Mouse (Mus musculus) neural tube, embryonic 10.5 days (tissue): ENCODE data around the gene Zfp951.
A peak's percentile ranks its signal among the peaks of the same experiment; 100 is the strongest.
"Not testable (repeated sequence)": the region's sequence is repeated elsewhere in the genome, so short reads cannot be mapped to it uniquely, and the experiment has no call there.

ENCODE experiments used
- DNase-seq: peaks from one replicate; pipeline ENCODE4 v3.0.0-alpha.2; 2017; ENCODE audit warnings: low spot score; ENCODE audit errors: extremely low spot score

Zfp951 gene

DNA sequence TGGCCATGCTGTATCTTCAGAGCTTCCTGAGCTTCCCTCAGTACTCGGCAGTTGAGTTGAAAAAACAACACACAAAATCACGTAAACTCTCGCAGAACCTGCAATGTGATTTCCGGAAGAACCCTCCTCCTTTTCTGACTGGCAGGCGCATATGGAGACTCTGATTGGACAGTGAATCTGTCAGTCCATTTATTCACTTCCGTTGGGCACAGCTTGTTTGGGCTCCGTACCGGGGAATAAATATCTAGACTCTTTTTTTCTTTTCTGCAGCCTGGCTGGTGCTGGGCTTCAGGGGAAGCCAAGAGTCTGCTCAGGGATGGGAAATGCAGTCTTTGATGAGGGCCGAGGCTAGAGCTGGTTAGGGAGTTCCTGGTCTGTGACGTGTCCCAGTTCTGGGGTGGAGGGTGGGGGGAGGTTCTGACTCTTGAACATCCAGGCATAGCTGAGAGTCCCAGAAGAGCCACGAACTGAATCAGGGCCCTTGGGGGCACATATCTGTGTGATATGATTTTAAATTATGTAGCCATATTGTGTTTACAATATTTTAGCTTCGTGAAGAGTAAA, at the start of gene Zfp951:
Gene Zfp951 (minus strand): TSS at position 109 of the 564 bp plus-strand sequence.
- peak; percentile 15 for DNase-seq

DNA sequence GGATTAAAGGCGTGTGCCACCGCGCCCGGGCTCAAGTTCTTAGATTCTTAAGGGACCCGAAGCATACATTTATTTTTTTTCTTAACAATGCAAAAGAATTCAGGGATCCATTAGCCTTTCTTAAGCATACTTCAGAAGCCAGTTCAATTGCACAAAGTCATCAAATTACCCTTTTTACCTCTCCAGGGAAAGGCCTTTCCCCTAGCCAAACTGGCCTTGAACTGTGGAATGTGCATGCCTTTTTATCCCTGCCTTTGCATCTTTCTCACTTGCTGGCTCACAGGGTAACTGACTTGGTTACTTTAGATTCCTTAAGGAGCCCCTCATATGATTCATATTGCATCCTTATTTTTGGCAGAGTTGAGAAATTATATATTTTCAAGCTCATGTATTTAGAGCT, 46.7 kb upstream of the Zfp951 start:
- not testable (repeated sequence) for DNase-seq

DNA sequence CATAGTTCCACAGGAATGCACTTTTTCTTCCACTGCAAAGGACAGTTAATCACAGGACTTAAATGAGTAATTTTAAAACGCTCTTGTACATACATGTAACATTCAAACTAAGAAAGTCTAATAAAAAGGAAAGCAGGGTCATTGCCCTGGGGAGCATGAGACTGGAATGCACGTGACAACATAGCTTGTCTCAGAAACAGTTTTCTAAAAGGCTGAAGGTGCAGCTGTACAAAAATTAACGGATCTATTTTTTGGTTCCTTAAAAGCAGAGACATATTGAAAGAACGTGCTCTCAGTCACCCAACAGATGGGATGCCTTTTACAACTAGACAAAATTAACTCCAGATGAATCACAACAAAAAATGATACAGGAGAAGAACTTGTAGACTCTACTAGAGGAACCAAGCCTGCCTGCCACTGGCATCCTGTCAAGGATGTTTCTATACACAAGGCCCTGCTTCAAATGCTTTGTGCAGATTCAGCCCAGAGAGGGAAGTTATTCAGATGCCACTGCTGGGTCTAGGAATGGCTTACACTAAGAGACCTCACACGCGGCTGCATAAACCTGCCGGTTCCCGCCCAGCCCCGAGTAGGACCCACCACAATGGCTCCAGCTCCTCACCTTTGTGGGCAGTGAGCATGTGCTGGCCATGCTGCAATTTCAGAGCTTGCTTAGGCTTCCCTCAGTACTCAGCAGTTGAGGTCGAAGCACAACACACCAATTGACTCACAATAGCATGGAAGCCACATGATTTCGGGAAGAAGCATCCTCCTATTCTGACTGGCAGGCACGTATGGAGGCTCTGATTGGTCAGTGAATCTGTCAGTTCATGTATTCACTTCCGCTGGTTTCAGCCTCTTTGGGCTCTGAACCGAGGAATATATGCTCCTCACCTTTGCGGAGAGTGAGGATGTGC, 567 bp downstream of the Zfp951 start:
- DNase-seq, result not testable (repeated sequence)

DNA sequence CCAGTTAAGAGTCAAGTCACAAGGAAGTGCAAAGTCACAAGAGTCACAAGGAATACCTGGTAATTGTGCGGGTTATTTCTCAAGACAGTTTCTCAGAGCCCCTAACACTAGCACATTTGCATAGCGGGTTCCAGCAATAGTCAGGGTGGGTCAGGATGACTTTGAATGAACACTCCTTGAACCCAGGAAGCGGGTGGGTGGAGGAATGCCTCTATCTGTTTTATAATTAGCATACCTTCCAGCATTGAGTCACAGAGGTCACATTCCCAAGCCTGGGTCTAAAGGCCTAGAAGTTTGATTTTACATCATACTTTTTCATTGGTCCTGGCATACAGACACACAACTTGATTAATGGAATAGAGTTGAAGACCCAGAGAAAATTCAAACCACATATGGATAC, 5.3 kb downstream of the Zfp951 start:
- DNase-seq, result not testable (repeated sequence)

DNA sequence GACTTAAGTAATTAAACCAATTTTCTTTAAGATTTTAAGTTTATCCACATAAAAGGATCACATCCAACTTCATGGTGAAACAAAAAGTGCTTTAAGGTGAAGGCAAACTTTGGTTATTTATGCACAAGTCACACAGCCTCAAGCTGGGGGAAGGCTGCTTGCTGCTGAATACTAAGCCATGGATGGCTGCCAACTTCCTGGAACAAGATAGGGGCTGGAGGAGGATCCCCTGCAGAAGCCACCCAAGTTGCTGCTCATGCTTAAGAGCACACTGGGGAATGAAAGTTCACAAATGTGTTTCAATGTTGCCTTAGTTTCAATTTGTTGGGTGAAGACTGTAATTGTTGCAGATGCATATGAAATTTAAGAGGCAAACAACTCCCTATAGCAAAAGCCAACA, 26.5 kb downstream of the Zfp951 start:
- no peak for DNase-seq

DNA sequence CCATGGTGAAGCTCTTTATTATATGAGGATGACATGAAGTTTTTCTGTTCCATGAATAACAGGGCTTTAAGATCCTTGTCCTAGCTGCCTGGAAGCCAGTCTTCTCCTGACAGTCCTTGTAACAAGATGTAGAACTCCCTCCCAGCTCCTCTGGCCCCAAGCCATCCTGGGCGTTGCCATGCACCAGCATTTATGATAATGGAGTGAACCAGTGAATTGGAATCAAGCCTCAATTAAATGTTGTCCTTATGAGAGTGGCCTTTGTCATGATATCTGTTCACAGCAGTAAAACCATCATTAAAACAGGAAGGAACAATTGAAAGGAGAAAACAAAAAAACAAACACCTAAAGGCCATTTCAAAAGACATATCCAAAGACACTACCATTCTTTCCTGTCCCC, 30.3 kb downstream of the Zfp951 start:
- no peak for DNase-seq

DNA sequence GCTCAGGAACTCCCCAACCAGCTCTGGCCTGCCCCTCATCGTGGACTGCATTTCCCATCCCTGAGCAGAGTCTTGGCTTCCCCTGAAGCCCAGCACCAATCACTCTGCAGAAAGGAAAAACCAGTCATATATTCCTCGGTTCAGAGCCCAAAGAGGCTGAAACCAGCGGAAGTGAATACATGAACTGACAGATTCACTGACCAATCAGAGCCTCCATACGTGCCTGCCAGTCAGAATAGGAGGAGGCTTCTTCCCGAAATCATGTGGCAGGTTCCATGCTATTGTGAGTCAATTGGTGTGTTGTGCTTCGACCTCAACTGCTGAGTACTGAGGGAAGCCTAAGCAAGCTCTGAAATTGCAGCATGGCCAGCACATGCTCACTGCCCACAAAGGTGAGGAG, 89.7 kb downstream of the Zfp951 start:
- DNase-seq, result not testable (repeated sequence)
